Mouse (Mus musculus): ENCODE measurements at regions not wholly inside any gene's neighbourhood (a gene's known extent, or its start where the extent isn't known, plus 50 kb on each side); places are given as distances from the start of the nearest gene placed in this dataset.

DNA sequence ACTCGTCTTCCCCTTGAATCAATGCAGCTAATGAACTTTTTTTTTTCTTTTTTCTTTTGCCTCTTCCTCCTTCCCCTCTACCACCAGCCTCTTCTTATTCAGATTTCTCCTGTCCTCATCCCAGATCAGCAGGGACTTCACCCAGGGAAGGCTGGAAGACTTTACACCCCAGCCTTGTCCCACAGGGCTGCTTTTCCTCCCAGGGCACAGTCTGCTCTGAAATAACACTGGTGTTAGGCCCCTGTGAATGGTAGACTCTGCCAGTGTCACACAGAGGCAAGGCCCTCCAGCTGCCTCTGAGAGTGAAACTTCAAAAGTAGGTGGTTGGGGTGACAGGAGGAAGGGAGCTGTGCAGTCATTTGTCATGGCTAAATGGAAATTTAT lies 85.5 kb downstream of the 4930564D02Rik start:
- TF ChIP-seq CTCF (conservative IDR thresholded peaks at IDR 0.05; ENCODE audit: low read length) (no peak), POU5F1 (IDR thresholded peaks at IDR 0.05; ENCODE audit: borderline replicate concordance, low read length) (no peak), NANOG (IDR thresholded peaks at IDR 0.05; ENCODE audit: borderline replicate concordance, low read length) (no peak)
